Mouse (Mus musculus) cerebellum, adult 2 months (tissue): ENCODE measurements around the gene Casc4. TPM values are rescaled to one million over a fixed set of nuclear protein-coding genes. Genes with fewer than 3 reads are reported as not detected.
A peak's percentile ranks its signal among the peaks of the same experiment; 100 is the strongest.

ENCODE experiments used
- DNase-seq, 2 experiments: peaks; one replicate each; pipeline ENCODE4 v3.0.0; 2021
- H3K27ac ChIP-seq: fragments of 200-500 bp; 2 replicates; pipeline ENCODE4 v1.5.1; 2012; ENCODE audit warnings: low read length, control low read depth, inconsistent platforms; ENCODE audit not compliant: insufficient read depth
- H3K27me3 ChIP-seq: fragments of 200-500 bp; 2 replicates; pipeline ENCODE4 v1.6.1; 2012; ENCODE audit warnings: inconsistent platforms, mild to moderate bottlenecking, low read length, moderate library complexity; ENCODE audit not compliant: control insufficient read depth, insufficient read depth
- H3K4me1 ChIP-seq: fragments of 200-500 bp; 2 replicates; pipeline ENCODE4 v1.6.1; 2011; ENCODE audit warnings: low read length; ENCODE audit not compliant: control insufficient read depth, insufficient read depth
- H3K4me3 ChIP-seq: fragments of 200-500 bp; replicated peaks from 2 replicates; pipeline ENCODE3; 2011; ENCODE audit warnings: mild to moderate bottlenecking, low read depth, low read length, control low read depth; ENCODE audit not compliant: insufficient read depth
- CTCF ChIP-seq: fragments of 200-500 bp; IDR thresholded peaks from 2 replicates; pipeline ENCODE4 v1.5.1; 2011; ENCODE audit warnings: low read depth, mild to moderate bottlenecking, control low read depth, low read length, moderate library complexity, borderline replicate concordance; ENCODE audit not compliant: insufficient read depth
- POLR2A ChIP-seq: fragments of 200-500 bp; IDR thresholded peaks from 2 replicates; pipeline ENCODE4 v1.6.1; 2011; ENCODE audit warnings: low read length, control low read depth, borderline replicate concordance; ENCODE audit not compliant: insufficient read depth
- WGBS: fragments of 180-500 bp; shearing (Covaris S2); methylation state at CpG from one replicate; pipeline ENCODE4 v1.1.7; 2018; 5-methylcytosine and 5-hydroxymethylcytosine counted together
- polyA plus RNA-seq: library from polyadenylated mRNA; depleted of rRNA; stranded (reverse); fragments of >200 nt; gene quantifications from 2 replicates; pipeline ENCODE4 v1.2.3, GENCODE M21; 2012; rRNA removed

Gene Casc4
- polyA plus RNA-seq, 1 experiment: 36.3 TPM

GRCm38 (mm10) chr2:121943364-121943763 is 76.6 kb downstream of the Casc4 start:
- WGBS: 82% methylated on average over 3 of the region's 3 CpGs

GRCm38 (mm10) chr2:121954971-121955656 is 88.3 kb downstream of the Casc4 start:
- TF ChIP-seq POLR2A (no peak), CTCF (no peak)
- Histone ChIP-seq H3K27ac (peak overlapping the region; percentile 61; the same call in 1 of the 2 replicates), H3K4me1 (peaks cover 3% of the 10 kb centered on the region), H3K4me3 (peak overlapping the region; percentile 88), H3K27me3 (no peaks in the 10 kb centered on the region)
- DNase-seq: peak; percentile 9 to 17
- 14% methylated on average over 10 of the region's 10 CpGs for WGBS

More at GRCm38 (mm10) chr2:121943364-121943763, 76.6 kb downstream of the Casc4 start:
- H3K4me3 ChIP-seq: no peak overlapping the region
- no peaks in the 10 kb centered on the region for H3K4me1 ChIP-seq
- TF ChIP-seq POLR2A (no peak), CTCF (no peak)
- no peak for DNase-seq
- H3K27ac ChIP-seq: no peak overlapping the region
- no peaks in the 10 kb centered on the region for H3K27me3 ChIP-seq

- H3K27ac ChIP-seq: peak within 1 kb of the TSS; percentile 61
- under 1% methylated on average over 48 of the region's 48 CpGs for whole genome bisulfite sequencing
- H3K4me3 ChIP-seq: peak within 1 kb of the TSS; percentile 88
- H3K27me3 ChIP-seq: no peaks in the 10 kb centered on the region
- peaks cover 3% of the 10 kb centered on the region for H3K4me1 ChIP-seq
- DNase-seq: peak; percentile 97
- TF ChIP-seq POLR2A (peak; percentile 86), CTCF (no peak)
Observed at GRCm38 (mm10) chr2:121955765-121956223, 89.0 kb downstream of the Casc4 start, which contains the start of the genes Ctdspl2 and Mageb3. Gene Ctdspl2 (plus strand): TSS chr2:121956001. Gene Mageb3 (minus strand): TSS chr2:121956092.

- Histone ChIP-seq H3K27ac (peak overlapping the region; percentile 52), H3K27me3 (no peaks in the 10 kb centered on the region), H3K4me1 (peaks cover 3% of the 10 kb centered on the region), H3K4me3 (peak overlapping the region; percentile 88)
- TF ChIP-seq CTCF (no peak), POLR2A (peak; percentile 76)
- WGBS: under 1% methylated on average over 47 of the region's 47 CpGs
- peak; percentile 96 to 97 for DNase-seq
Observed at GRCm38 (mm10) chr2:121956224-121957018, 89.7 kb downstream of the Casc4 start.

- WGBS: 8% methylated on average over 8 of the region's 8 CpGs
- Histone ChIP-seq H3K27me3 (no peaks in the 10 kb centered on the region), H3K4me3 (peak overlapping the region; percentile 88), H3K4me1 (peaks cover 3% of the 10 kb centered on the region), H3K27ac (no peak overlapping the region)
- TF ChIP-seq CTCF (no peak), POLR2A (no peak)
- DNase-seq: no peak
Observed at GRCm38 (mm10) chr2:121957216-121957792, 90.5 kb downstream of the Casc4 start.

Other genes starting within 250 kb of the Casc4 start
- 53.8 and 55.8 TPM in 2 replicates for gene Frmd5, start 59.9 kb upstream of the Casc4 start, polyA plus RNA-seq
- gene Ctdspl2, start 89.0 kb downstream of the Casc4 start, polyA plus RNA-seq: 15.5 and 18.2 TPM in 2 replicates
- gene Mageb3, start 89.1 kb downstream of the Casc4 start, polyA plus RNA-seq: 0.22 and 0.23 TPM in 2 replicates
- gene Eif3j1, start 161.6 kb downstream of the Casc4 start, polyA plus RNA-seq: 20.5 and 22.2 TPM in 2 replicates